Mouse (Mus musculus): ENCODE measurements at regions not wholly inside any gene's neighbourhood (a gene's known extent, or its start where the extent isn't known, plus 50 kb on each side); places are given as distances from the start of the nearest gene placed in this dataset.

GRCm38 (mm10) chr2:61319226-61319625, 259.2 kb upstream of the Tank start:
- TF ChIP-seq POLR2AphosphoS2 (IDR thresholded peaks at IDR 0.05; ENCODE audit: insufficient read length, low read depth) (no peak), POLR2A (IDR thresholded peaks at IDR 0.05; ENCODE audit: insufficient read length, low read depth) (no peak), MAX (IDR thresholded peaks at IDR 0.05; ENCODE audit: low read depth) (no peak), MYOD1 (IDR thresholded peaks at IDR 0.05; ENCODE audit: control insufficient read depth in 1 of 3, insufficient read length in 2 of 3, low read depth in 2 of 3) (no peak), TCF3 (IDR thresholded peaks at IDR 0.05; ENCODE audit: insufficient read length, low read depth) (no peak), REST (IDR thresholded peaks at IDR 0.05; ENCODE audit: insufficient read depth, insufficient read length) (no peak), CEBPB (IDR thresholded peaks at IDR 0.05; ENCODE audit: insufficient read depth, poor library complexity, severe bottlenecking) (no peak)
